Mouse (Mus musculus) kidney, adult 2 months (tissue): ENCODE measurements at regions not wholly inside any gene's neighbourhood (a gene's known extent, or its start where the extent isn't known, plus 50 kb on each side); places are given as distances from the start of the nearest gene placed in this dataset.

Experiments used
- CTCF ChIP-seq: fragments of 200-500 bp; conservative IDR thresholded peaks from 2 replicates; pipeline ENCODE4 v1.5.1; 2011; ENCODE audit warnings: low read depth, mild to moderate bottlenecking, control low read depth, low read length, moderate library complexity, mixed read lengths; ENCODE audit not compliant: insufficient read depth, insufficient read length
- POLR2A ChIP-seq: fragments of 200-500 bp; IDR thresholded peaks from one replicate; pipeline ENCODE4 v1.6.1; 2011; ENCODE audit warnings: low read depth, low read length, control low read depth

DNA sequence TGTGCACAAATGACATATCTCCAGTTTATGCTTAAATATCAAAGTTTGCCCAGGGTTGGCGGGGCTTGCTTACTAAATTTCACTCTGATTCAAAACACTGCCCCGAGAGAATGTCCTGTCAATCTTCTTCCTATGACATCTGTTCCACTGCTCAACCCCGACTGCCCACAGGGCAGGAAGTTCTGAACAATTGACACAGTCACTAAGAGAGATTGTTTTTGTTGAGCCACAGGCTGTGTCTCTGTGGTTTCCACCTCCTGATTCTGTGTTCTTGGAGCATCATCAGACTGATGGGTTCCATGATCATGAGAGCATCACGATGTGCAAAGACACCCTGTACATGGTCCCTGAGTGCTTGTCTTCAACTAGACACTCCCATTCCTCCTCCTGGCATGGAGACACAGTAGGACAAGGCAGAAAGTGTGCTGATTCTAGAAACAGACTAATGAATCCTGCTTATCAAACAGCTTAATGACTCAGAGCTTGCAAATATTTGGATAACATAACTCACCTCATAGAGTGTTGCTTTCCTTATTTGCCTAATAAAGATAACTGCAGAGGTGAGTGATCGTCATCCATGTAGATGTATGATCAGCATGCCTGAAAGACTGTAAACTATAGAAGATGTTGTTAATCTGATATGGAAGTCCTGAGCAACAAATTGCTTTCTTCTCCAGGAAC, 82.4 kb upstream of the Fggy start:
- TF ChIP-seq POLR2A, result no peak
- TF ChIP-seq CTCF, result no peak
